Mouse (Mus musculus): Measurements from ENCODE around the gene Chchd4. TPM values are rescaled to one million over a fixed set of nuclear protein-coding genes. Genes with fewer than 3 reads are reported as not detected.
A peak's percentile ranks its signal among the peaks of the same experiment; 100 is the strongest.

Chchd4 gene
- polyA plus RNA-seq, 1 experiment: 20.3 TPM

- no peak overlapping the region for H3K4me3 ChIP-seq (ENCODE audit: insufficient read depth, poor library complexity, severe bottlenecking)
- no peak for TF ChIP-seq CEBPB (IDR thresholded peaks at IDR 0.05; ENCODE audit: low read depth)
- no peak for TF ChIP-seq FOSL1 (IDR thresholded peaks at IDR 0.05; ENCODE audit: insufficient read depth, low read length, poor library complexity, severe bottlenecking)
- no peaks in the 10 kb centered on the region for H3K79me2 ChIP-seq (ENCODE audit: control insufficient read depth, insufficient read depth)
- H3K27me3 ChIP-seq (ENCODE audit: control insufficient read depth, insufficient read depth, insufficient read length): no peaks in the 10 kb centered on the region
- H3K79me3 ChIP-seq (ENCODE audit: low read depth): no peaks in the 10 kb centered on the region
- peaks cover 68% of the 10 kb centered on the region for H3K36me3 ChIP-seq (ENCODE audit: control insufficient read depth, insufficient read depth)
- no peak overlapping the region for H3ac ChIP-seq (ENCODE audit: control insufficient read depth, insufficient read length, low read depth)
These were observed 13.5 kb upstream of the Chchd4 start for GRCm38 (mm10) chr6:91486736-91487453.

GRCm38 (mm10) chr6:91483371-91483770 lies 10.0 kb upstream of the Chchd4 start:
- no peaks in the 10 kb centered on the region for H3K27me3 ChIP-seq (ENCODE audit: control insufficient read depth, insufficient read depth, insufficient read length)
- H3K79me2 ChIP-seq (ENCODE audit: control insufficient read depth, insufficient read depth): no peaks in the 10 kb centered on the region
- peaks cover 97% of the 10 kb centered on the region for H3K36me3 ChIP-seq (ENCODE audit: control insufficient read depth, insufficient read depth)
- no peak for TF ChIP-seq MAX (IDR thresholded peaks at IDR 0.05)
- no peak for TF ChIP-seq CEBPB (IDR thresholded peaks at IDR 0.05; ENCODE audit: low read depth)
- no peak for TF ChIP-seq CTCF (IDR thresholded peaks at IDR 0.05; ENCODE audit: control insufficient read depth, insufficient read depth, insufficient read length)
- no peak for TF ChIP-seq MYOD1 (IDR thresholded peaks at IDR 0.05; ENCODE audit: control insufficient read depth, insufficient read length, low read depth)
- no peak for TF ChIP-seq USF1 (IDR thresholded peaks at IDR 0.05; ENCODE audit: low read depth)
- no peak for TF ChIP-seq MYOG (IDR thresholded peaks at IDR 0.05; ENCODE audit: control insufficient read depth, extremely low read depth, insufficient read length)
- TF ChIP-seq FOSL1 (IDR thresholded peaks at IDR 0.05; ENCODE audit: insufficient read depth, low read length, poor library complexity, severe bottlenecking): no peak
- no peak overlapping the region for H3ac ChIP-seq (ENCODE audit: control insufficient read depth, insufficient read length, low read depth)
- H3K4me3 ChIP-seq (ENCODE audit: insufficient read depth, poor library complexity, severe bottlenecking): no peak overlapping the region
- H3K79me3 ChIP-seq (ENCODE audit: low read depth): no peaks in the 10 kb centered on the region

- no peak overlapping the region for H3ac ChIP-seq (ENCODE audit: control insufficient read depth, insufficient read length, low read depth)
- H3K27me3 ChIP-seq (ENCODE audit: control insufficient read depth, insufficient read depth, insufficient read length): no peaks in the 10 kb centered on the region
- TF ChIP-seq USF1 (IDR thresholded peaks at IDR 0.05; ENCODE audit: low read depth): no peak
- no peak for TF ChIP-seq CTCF (IDR thresholded peaks at IDR 0.05; ENCODE audit: control insufficient read depth, insufficient read depth, insufficient read length)
- TF ChIP-seq CEBPB (IDR thresholded peaks at IDR 0.05; ENCODE audit: low read depth): no peak
- no peak for TF ChIP-seq FOSL1 (IDR thresholded peaks at IDR 0.05; ENCODE audit: insufficient read depth, low read length, poor library complexity, severe bottlenecking)
- no peak for TF ChIP-seq MYOD1 (IDR thresholded peaks at IDR 0.05; ENCODE audit: control insufficient read depth, insufficient read length, low read depth)
- peaks cover 63% of the 10 kb centered on the region for H3K79me2 ChIP-seq (ENCODE audit: control insufficient read depth, insufficient read depth)
- H3K36me3 ChIP-seq (ENCODE audit: control insufficient read depth, insufficient read depth): peaks cover 64% of the 10 kb centered on the region
- H3K79me3 ChIP-seq (ENCODE audit: low read depth): peaks cover 30% of the 10 kb centered on the region
- H3K4me3 ChIP-seq (ENCODE audit: insufficient read depth, poor library complexity, severe bottlenecking): no peak overlapping the region
These were observed 3.2 kb upstream of the Chchd4 start for GRCm38 (mm10) chr6:91476541-91476940.

- peak overlapping the region; percentile 94 for H3K4me3 ChIP-seq (ENCODE audit: insufficient read depth, poor library complexity, severe bottlenecking)
- peaks cover 59% of the 10 kb centered on the region for H3K36me3 ChIP-seq (ENCODE audit: control insufficient read depth, insufficient read depth)
- H3K79me2 ChIP-seq (ENCODE audit: control insufficient read depth, insufficient read depth): peaks cover 82% of the 10 kb centered on the region
- TF ChIP-seq CTCF (IDR thresholded peaks at IDR 0.05; ENCODE audit: control insufficient read depth, insufficient read depth, insufficient read length): no peak
- no peak for TF ChIP-seq USF1 (IDR thresholded peaks at IDR 0.05; ENCODE audit: low read depth)
- no peak for TF ChIP-seq MAX (IDR thresholded peaks at IDR 0.05)
- peak overlapping the region; percentile 86 for H3ac ChIP-seq (ENCODE audit: control insufficient read depth, insufficient read length, low read depth)
- no peaks in the 10 kb centered on the region for H3K27me3 ChIP-seq (ENCODE audit: control insufficient read depth, insufficient read depth, insufficient read length)
- H3K79me3 ChIP-seq (ENCODE audit: low read depth): peaks cover 46% of the 10 kb centered on the region
These were observed 1.3 kb upstream of the Chchd4 start for GRCm38 (mm10) chr6:91474441-91475190.

GRCm38 (mm10) chr6:91473805-91474440 lies 577 bp upstream of the Chchd4 start:
- Histone ChIP-seq H3K79me2 (ENCODE audit: control insufficient read depth, insufficient read depth) (peaks cover 89% of the 10 kb centered on the region), H3K79me3 (ENCODE audit: low read depth) (peaks cover 53% of the 10 kb centered on the region), H3K27me3 (ENCODE audit: control insufficient read depth, insufficient read depth, insufficient read length) (no peaks in the 10 kb centered on the region), H3ac (ENCODE audit: control insufficient read depth, insufficient read length, low read depth) (peak overlapping the region; percentile 86), H3K36me3 (ENCODE audit: control insufficient read depth, insufficient read depth) (peaks cover 53% of the 10 kb centered on the region), H3K4me3 (ENCODE audit: insufficient read depth, poor library complexity, severe bottlenecking) (peak overlapping the region; percentile 94)
- no peak for TF ChIP-seq USF1 (IDR thresholded peaks at IDR 0.05; ENCODE audit: low read depth)
- no peak for TF ChIP-seq CTCF (IDR thresholded peaks at IDR 0.05; ENCODE audit: control insufficient read depth, insufficient read depth, insufficient read length)
- TF ChIP-seq CEBPB (IDR thresholded peaks at IDR 0.05; ENCODE audit: low read depth): no peak
- no peak for TF ChIP-seq FOSL1 (IDR thresholded peaks at IDR 0.05; ENCODE audit: insufficient read depth, low read length, poor library complexity, severe bottlenecking)
- no peak for TF ChIP-seq MYOG (IDR thresholded peaks at IDR 0.05; ENCODE audit: control insufficient read depth, extremely low read depth, insufficient read length)
- TF ChIP-seq MYOD1 (IDR thresholded peaks at IDR 0.05; ENCODE audit: control insufficient read depth, insufficient read length, low read depth): no peak
- no peak for TF ChIP-seq MAX (IDR thresholded peaks at IDR 0.05)

Data from C2C12 (cell line).